Mouse (Mus musculus): Measurements from ENCODE around the gene Fam227a.

DNA sequence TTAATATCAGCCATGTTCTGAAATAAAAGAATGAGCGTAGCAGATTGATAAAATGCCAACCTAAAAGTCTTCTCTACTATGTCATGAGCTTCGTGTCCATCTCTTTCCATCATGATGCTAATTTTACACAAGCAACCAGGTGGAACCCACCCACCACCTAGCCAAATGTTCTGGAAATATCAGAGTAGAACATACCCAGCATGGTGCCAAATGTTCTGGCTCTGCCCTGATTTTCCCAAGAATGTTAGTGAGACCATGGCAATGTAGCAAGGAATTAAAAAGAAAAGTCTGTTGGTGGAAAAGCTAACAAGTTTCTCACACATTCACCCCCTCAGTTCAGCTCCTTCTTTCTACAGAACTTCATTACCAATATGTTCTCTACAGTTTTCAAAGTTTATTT, 58.6 kb downstream of the Fam227a start:
- no peak for TF ChIP-seq POLR2A (IDR thresholded peaks at IDR 0.05; ENCODE audit: control insufficient read depth in 1 of 2, insufficient read depth in 1 of 2, low read depth in 1 of 2, low read length in 2 of 2, poor library complexity in 1 of 2)
- no peak for TF ChIP-seq CTCF (IDR thresholded peaks at IDR 0.05 in 2 of 3, conservative IDR thresholded peaks at IDR 0.05 in 1 of 3; ENCODE audit: control insufficient read depth in 1 of 3, insufficient read depth in 1 of 3, low read depth in 2 of 3, low read length in 3 of 3, poor library complexity in 1 of 3, severe bottlenecking in 1 of 3)
- no peak for TF ChIP-seq BHLHE40 (IDR thresholded peaks at IDR 0.05; ENCODE audit: borderline replicate concordance, low read depth, low read length)
- no peak for TF ChIP-seq ELF1 (IDR thresholded peaks at IDR 0.05; ENCODE audit: low read depth, low read length)
- no peak for TF ChIP-seq TCF12 (IDR thresholded peaks at IDR 0.05; ENCODE audit: low read depth, low read length)
- TF ChIP-seq KAT2A (conservative IDR thresholded peaks at IDR 0.05; ENCODE audit: low read depth, low read length): no peak
- no peak for TF ChIP-seq HCFC1 (IDR thresholded peaks at IDR 0.05; ENCODE audit: low read depth, low read length)
- TF ChIP-seq USF2 (IDR thresholded peaks at IDR 0.05; ENCODE audit: borderline replicate concordance in 1 of 2, insufficient read depth in 1 of 2, low read depth in 1 of 2, low read length in 2 of 2): no peak
- no peak for TF ChIP-seq EP300 (IDR thresholded peaks at IDR 0.05; ENCODE audit: low read depth in 1 of 2, low read length in 2 of 2)

All from MEL (cell line).